Mouse (Mus musculus): ENCODE data around the gene Fntb. TPM values are rescaled to one million over a fixed set of nuclear protein-coding genes. Genes with fewer than 3 reads are reported as not detected.

Gene Fntb
- polyA plus RNA-seq, 1 experiment from 2014 or later = 48.8 TPM

DNA sequence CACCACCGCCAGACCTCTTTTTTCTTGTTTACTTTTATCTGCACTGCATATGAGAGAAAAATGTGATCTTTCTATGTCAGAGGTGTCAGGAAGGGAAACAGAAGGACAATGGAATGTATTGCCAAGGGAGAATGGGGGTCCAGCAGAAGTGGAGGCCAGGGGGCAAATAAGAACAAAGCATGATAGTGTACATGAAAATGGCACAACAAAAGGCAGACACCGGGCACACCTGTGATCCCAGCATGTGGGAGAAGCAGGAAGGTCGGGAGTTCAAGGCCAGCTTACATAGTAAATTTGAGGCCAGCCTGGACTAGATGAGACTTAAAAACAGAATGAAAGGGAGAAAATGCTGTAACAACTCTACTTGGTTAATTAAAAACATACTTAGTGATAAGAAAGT is 153.5 kb downstream of the Fntb start:
- H3K27me3 ChIP-seq (ENCODE audit: control insufficient read depth, insufficient read depth, low read length) = no peaks in the 10 kb centered on the region
- no peak overlapping the region for H3K4me3 ChIP-seq (ENCODE audit: low read depth, low read length)
- H3K4me2 ChIP-seq (ENCODE audit: low read depth, severe bottlenecking) = no peak overlapping the region
- H3K9ac ChIP-seq (ENCODE audit: low read length) = no peak overlapping the region
- DNase-seq (ENCODE audit: low spot score) = no peak
- no peaks in the 10 kb centered on the region for H3K4me1 ChIP-seq (ENCODE audit: control insufficient read depth, insufficient read depth, low read length)
- no peaks in the 10 kb centered on the region for H3K36me3 ChIP-seq (ENCODE audit: control insufficient read depth, insufficient read depth, low read length)
- ATAC-seq (ENCODE audit: insufficient number of reproducible peaks, low FRiP score, low TSS enrichment, low read depth) = no peak
- WGBS = 67% methylated on average over 3 of the region's 3 CpGs
- no peaks in the 10 kb centered on the region for H3K9me3 ChIP-seq (ENCODE audit: control insufficient read depth, low read length)
- no peak overlapping the region for H3K27ac ChIP-seq (replicated peaks; ENCODE audit: low read depth, low read length)

- Histone ChIP-seq H3K4me2 (ENCODE audit: low read depth, severe bottlenecking) (no peak overlapping the region), H3K27ac (replicated peaks; ENCODE audit: low read depth, low read length) (no peak overlapping the region), H3K9ac (ENCODE audit: low read length) (no peak overlapping the region), H3K27me3 (ENCODE audit: control insufficient read depth, insufficient read depth, low read length) (no peaks in the 10 kb centered on the region), H3K9me3 (ENCODE audit: control insufficient read depth, low read length) (no peaks in the 10 kb centered on the region), H3K4me1 (ENCODE audit: control insufficient read depth, insufficient read depth, low read length) (no peaks in the 10 kb centered on the region), H3K36me3 (ENCODE audit: control insufficient read depth, insufficient read depth, low read length) (no peaks in the 10 kb centered on the region), H3K4me3 (ENCODE audit: low read depth, low read length) (no peak overlapping the region)
- DNase-seq (ENCODE audit: low spot score) (no peak), ATAC-seq (ENCODE audit: insufficient number of reproducible peaks, low FRiP score, low TSS enrichment, low read depth) (no peak)
- WGBS = 76% methylated on average over 6 of the region's 6 CpGs
Observed at GRCm38 (mm10) chr12:76920398-76920797, 155.0 kb downstream of the Fntb start.

- H3K36me3 ChIP-seq (ENCODE audit: control insufficient read depth, insufficient read depth, low read length) = no peaks in the 10 kb centered on the region
- WGBS = 82% methylated on average over 8 of the region's 8 CpGs
- H3K27ac ChIP-seq (replicated peaks; ENCODE audit: low read depth, low read length) = no peak overlapping the region
- H3K4me1 ChIP-seq (ENCODE audit: control insufficient read depth, insufficient read depth, low read length) = no peaks in the 10 kb centered on the region
- no peak overlapping the region for H3K9ac ChIP-seq (ENCODE audit: low read length)
- no peaks in the 10 kb centered on the region for H3K27me3 ChIP-seq (ENCODE audit: control insufficient read depth, insufficient read depth, low read length)
- ATAC-seq (ENCODE audit: insufficient number of reproducible peaks, low FRiP score, low TSS enrichment, low read depth) (no peak), DNase-seq (ENCODE audit: low spot score) (no peak)
- H3K4me3 ChIP-seq (ENCODE audit: low read depth, low read length) = no peak overlapping the region
- H3K9me3 ChIP-seq (ENCODE audit: control insufficient read depth, low read length) = no peaks in the 10 kb centered on the region
- no peak overlapping the region for H3K4me2 ChIP-seq (ENCODE audit: low read depth, severe bottlenecking)
Observed at GRCm38 (mm10) chr12:76920990-76921389, 155.6 kb downstream of the Fntb start.

- H3K27me3 ChIP-seq (ENCODE audit: control insufficient read depth, insufficient read depth, low read length) = no peaks in the 10 kb centered on the region
- no peaks in the 10 kb centered on the region for H3K4me1 ChIP-seq (ENCODE audit: control insufficient read depth, insufficient read depth, low read length)
- no peak overlapping the region for H3K27ac ChIP-seq (replicated peaks; ENCODE audit: low read depth, low read length)
- no peak for DNase-seq (ENCODE audit: low spot score)
- 90% methylated on average over 8 of the region's 8 CpGs for WGBS
- no peaks in the 10 kb centered on the region for H3K9me3 ChIP-seq (ENCODE audit: control insufficient read depth, low read length)
- H3K4me3 ChIP-seq (ENCODE audit: low read depth, low read length) = no peak overlapping the region
- H3K4me2 ChIP-seq (ENCODE audit: low read depth, severe bottlenecking) = no peak overlapping the region
- no peak for ATAC-seq (ENCODE audit: insufficient number of reproducible peaks, low FRiP score, low TSS enrichment, low read depth)
- H3K36me3 ChIP-seq (ENCODE audit: control insufficient read depth, insufficient read depth, low read length) = no peaks in the 10 kb centered on the region
- H3K9ac ChIP-seq (ENCODE audit: low read length) = no peak overlapping the region
Observed at GRCm38 (mm10) chr12:76923118-76923517, 157.7 kb downstream of the Fntb start.

GRCm38 (mm10) chr12:76924904-76925604 is 159.7 kb downstream of the Fntb start:
- 92% methylated on average over 10 of the region's 10 CpGs for WGBS
- H3K36me3 ChIP-seq (ENCODE audit: control insufficient read depth, insufficient read depth, low read length) = no peaks in the 10 kb centered on the region
- no peak overlapping the region for H3K4me2 ChIP-seq (ENCODE audit: low read depth, severe bottlenecking)
- no peak overlapping the region for H3K27ac ChIP-seq (replicated peaks; ENCODE audit: low read depth, low read length)
- no peaks in the 10 kb centered on the region for H3K4me1 ChIP-seq (ENCODE audit: control insufficient read depth, insufficient read depth, low read length)
- H3K9me3 ChIP-seq (ENCODE audit: control insufficient read depth, low read length) = no peaks in the 10 kb centered on the region
- no peaks in the 10 kb centered on the region for H3K27me3 ChIP-seq (ENCODE audit: control insufficient read depth, insufficient read depth, low read length)
- H3K9ac ChIP-seq (ENCODE audit: low read length) = no peak overlapping the region
- ATAC-seq (ENCODE audit: insufficient number of reproducible peaks, low FRiP score, low TSS enrichment, low read depth) (no peak), DNase-seq (ENCODE audit: low spot score) (no peak)
- H3K4me3 ChIP-seq (ENCODE audit: low read depth, low read length) = no peak overlapping the region

GRCm38 (mm10) chr12:76926338-76926945 is 161.1 kb downstream of the Fntb start:
- Histone ChIP-seq H3K9me3 (ENCODE audit: control insufficient read depth, low read length) (no peaks in the 10 kb centered on the region), H3K27me3 (ENCODE audit: control insufficient read depth, insufficient read depth, low read length) (no peaks in the 10 kb centered on the region), H3K4me3 (ENCODE audit: low read depth, low read length) (no peak overlapping the region), H3K9ac (ENCODE audit: low read length) (no peak overlapping the region), H3K4me2 (ENCODE audit: low read depth, severe bottlenecking) (no peak overlapping the region), H3K36me3 (ENCODE audit: control insufficient read depth, insufficient read depth, low read length) (no peaks in the 10 kb centered on the region), H3K27ac (replicated peaks; ENCODE audit: low read depth, low read length) (no peak overlapping the region), H3K4me1 (ENCODE audit: control insufficient read depth, insufficient read depth, low read length) (no peaks in the 10 kb centered on the region)
- no peak for ATAC-seq (ENCODE audit: insufficient number of reproducible peaks, low FRiP score, low TSS enrichment, low read depth)
- WGBS = 84% methylated on average over 10 of the region's 10 CpGs
- DNase-seq (ENCODE audit: low spot score) = no peak

DNA sequence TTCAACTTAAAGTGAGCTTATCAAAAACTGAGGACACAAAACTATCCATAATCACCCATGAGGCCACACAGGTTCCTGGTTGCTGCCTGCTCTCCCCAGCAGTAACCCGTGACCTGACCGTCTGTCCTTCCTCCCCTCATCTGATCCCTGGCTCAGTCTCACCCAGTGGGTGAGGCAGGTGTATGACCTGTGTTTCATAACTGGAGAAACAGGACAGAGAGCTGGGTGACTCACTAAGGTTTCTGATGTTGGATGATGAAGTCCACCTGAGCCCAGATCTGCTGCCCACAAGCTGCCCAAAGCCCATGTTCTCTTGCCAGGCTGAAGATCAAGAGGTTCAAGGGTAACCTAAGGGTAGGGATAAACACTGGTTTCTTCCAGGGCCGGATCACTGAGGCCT is 161.6 kb downstream of the Fntb start:
- H3K4me2 ChIP-seq (ENCODE audit: low read depth, severe bottlenecking) = no peak overlapping the region
- no peaks in the 10 kb centered on the region for H3K9me3 ChIP-seq (ENCODE audit: control insufficient read depth, low read length)
- H3K36me3 ChIP-seq (ENCODE audit: control insufficient read depth, insufficient read depth, low read length) = no peaks in the 10 kb centered on the region
- H3K27me3 ChIP-seq (ENCODE audit: control insufficient read depth, insufficient read depth, low read length) = no peaks in the 10 kb centered on the region
- no peak overlapping the region for H3K9ac ChIP-seq (ENCODE audit: low read length)
- H3K27ac ChIP-seq (replicated peaks; ENCODE audit: low read depth, low read length) = no peak overlapping the region
- ATAC-seq (ENCODE audit: insufficient number of reproducible peaks, low FRiP score, low TSS enrichment, low read depth) (no peak), DNase-seq (ENCODE audit: low spot score) (no peak)
- H3K4me1 ChIP-seq (ENCODE audit: control insufficient read depth, insufficient read depth, low read length) = no peaks in the 10 kb centered on the region
- H3K4me3 ChIP-seq (ENCODE audit: low read depth, low read length) = no peak overlapping the region
- 79% methylated on average over 3 of the region's 3 CpGs for WGBS

DNA sequence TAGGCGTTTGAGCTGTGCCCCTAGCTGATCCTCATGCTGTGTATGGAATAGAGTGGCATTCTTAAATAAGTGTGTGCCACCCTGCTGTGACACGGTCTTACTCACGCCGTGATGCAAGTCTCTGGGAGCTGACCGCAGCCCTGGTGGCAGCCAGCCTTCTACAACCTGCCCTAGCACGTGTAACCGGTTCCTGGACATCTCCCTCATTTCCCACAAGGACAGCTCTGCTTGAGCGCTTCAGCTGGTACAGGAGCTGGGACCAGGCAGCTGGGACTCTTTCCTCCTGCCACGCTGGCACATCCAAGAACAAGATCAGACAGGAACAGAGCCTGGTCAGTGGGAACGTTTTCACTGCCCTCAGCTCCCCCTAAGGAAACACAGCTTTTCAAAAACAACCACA is 162.2 kb downstream of the Fntb start:
- H3K27me3 ChIP-seq (ENCODE audit: control insufficient read depth, insufficient read depth, low read length) = no peaks in the 10 kb centered on the region
- H3K9ac ChIP-seq (ENCODE audit: low read length) = no peak overlapping the region
- ATAC-seq (ENCODE audit: insufficient number of reproducible peaks, low FRiP score, low TSS enrichment, low read depth) (no peak), DNase-seq (ENCODE audit: low spot score) (no peak)
- no peak overlapping the region for H3K4me3 ChIP-seq (ENCODE audit: low read depth, low read length)
- H3K9me3 ChIP-seq (ENCODE audit: control insufficient read depth, low read length) = no peaks in the 10 kb centered on the region
- no peaks in the 10 kb centered on the region for H3K36me3 ChIP-seq (ENCODE audit: control insufficient read depth, insufficient read depth, low read length)
- 69% methylated on average over 10 of the region's 10 CpGs for WGBS
- no peak overlapping the region for H3K27ac ChIP-seq (replicated peaks; ENCODE audit: low read depth, low read length)
- no peak overlapping the region for H3K4me2 ChIP-seq (ENCODE audit: low read depth, severe bottlenecking)
- H3K4me1 ChIP-seq (ENCODE audit: control insufficient read depth, insufficient read depth, low read length) = no peaks in the 10 kb centered on the region

DNA sequence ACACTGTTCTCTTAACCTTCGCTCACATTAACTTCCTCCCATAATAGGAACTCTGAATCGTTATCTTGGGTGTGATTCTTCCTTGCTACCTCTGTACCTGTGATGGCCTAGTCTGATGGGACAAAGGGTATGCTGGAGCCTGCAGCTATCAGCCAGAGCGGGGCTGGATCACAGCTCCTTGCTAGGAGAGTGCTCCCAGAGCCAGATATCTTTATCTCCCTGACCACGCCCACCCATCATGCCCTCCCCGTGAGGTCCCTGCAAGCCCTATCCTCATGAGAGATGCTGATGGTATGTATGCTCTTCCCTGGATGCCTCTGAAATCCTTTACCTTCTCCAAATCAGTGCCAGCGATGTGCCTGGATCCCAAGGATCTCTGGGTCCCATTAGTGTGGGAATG is 164.8 kb downstream of the Fntb start:
- no peak overlapping the region for H3K4me3 ChIP-seq (ENCODE audit: low read depth, low read length)
- H3K27me3 ChIP-seq (ENCODE audit: control insufficient read depth, insufficient read depth, low read length) = no peaks in the 10 kb centered on the region
- no peaks in the 10 kb centered on the region for H3K9me3 ChIP-seq (ENCODE audit: control insufficient read depth, low read length)
- H3K4me2 ChIP-seq (ENCODE audit: low read depth, severe bottlenecking) = no peak overlapping the region
- H3K36me3 ChIP-seq (ENCODE audit: control insufficient read depth, insufficient read depth, low read length) = no peaks in the 10 kb centered on the region
- H3K4me1 ChIP-seq (ENCODE audit: control insufficient read depth, insufficient read depth, low read length) = no peaks in the 10 kb centered on the region
- no peak overlapping the region for H3K27ac ChIP-seq (replicated peaks; ENCODE audit: low read depth, low read length)
- DNase-seq (ENCODE audit: low spot score) = no peak
- no peak overlapping the region for H3K9ac ChIP-seq (ENCODE audit: low read length)
- ATAC-seq (ENCODE audit: insufficient number of reproducible peaks, low FRiP score, low TSS enrichment, low read depth) = no peak
- 65% methylated on average over 6 of the region's 6 CpGs for WGBS
